Mouse (Mus musculus): ENCODE measurements around the gene Ccdc12. TPM values are rescaled to one million over a fixed set of nuclear protein-coding genes. Genes with fewer than 3 reads are reported as not detected.

Gene Ccdc12
- polyA plus RNA-seq, 1 experiment from 2014 or later = 152 TPM

DNA sequence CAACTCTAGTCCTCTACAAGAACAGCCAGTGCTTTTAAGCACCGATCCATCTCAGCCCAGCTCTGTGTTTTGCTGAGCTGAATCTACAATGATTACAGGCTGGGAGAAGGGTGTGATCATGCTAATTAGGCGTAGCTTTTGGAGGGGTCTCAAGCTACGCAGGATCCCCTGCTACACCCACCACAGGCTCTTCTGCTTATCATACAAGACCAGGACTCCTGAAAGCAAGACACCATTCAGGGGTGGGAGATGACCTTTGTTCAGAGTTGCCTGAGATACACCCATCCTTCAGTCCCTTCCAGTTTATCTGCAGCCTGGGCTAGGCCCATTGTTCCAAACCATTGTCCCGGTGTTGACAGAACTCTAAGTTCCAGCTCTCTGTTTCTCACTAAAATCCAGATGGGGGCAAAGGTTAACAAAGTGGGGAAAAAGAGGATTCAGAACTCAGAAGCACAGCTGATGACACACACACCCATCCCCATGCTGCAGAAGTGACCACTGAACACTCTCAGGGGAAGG lies 96.7 kb downstream of the Ccdc12 start:
- no peak overlapping the region for H3K4me3 ChIP-seq
- no peak overlapping the region for H3K9ac ChIP-seq
- no peak for ATAC-seq
- no peaks in the 10 kb centered on the region for H3K9me3 ChIP-seq (replicated peaks)
- H3K4me2 ChIP-seq = no peak overlapping the region
- H3K27me3 ChIP-seq = peaks cover 4% of the 10 kb centered on the region; the same call in 1 of the 2 replicates
- H3K27ac ChIP-seq = no peak overlapping the region
- H3K4me1 ChIP-seq = no peaks in the 10 kb centered on the region
- H3K36me3 ChIP-seq (ENCODE audit: poor library complexity, severe bottlenecking) = no peaks in the 10 kb centered on the region
- 74% methylated on average over 4 of the region's 4 CpGs for WGBS

DNA sequence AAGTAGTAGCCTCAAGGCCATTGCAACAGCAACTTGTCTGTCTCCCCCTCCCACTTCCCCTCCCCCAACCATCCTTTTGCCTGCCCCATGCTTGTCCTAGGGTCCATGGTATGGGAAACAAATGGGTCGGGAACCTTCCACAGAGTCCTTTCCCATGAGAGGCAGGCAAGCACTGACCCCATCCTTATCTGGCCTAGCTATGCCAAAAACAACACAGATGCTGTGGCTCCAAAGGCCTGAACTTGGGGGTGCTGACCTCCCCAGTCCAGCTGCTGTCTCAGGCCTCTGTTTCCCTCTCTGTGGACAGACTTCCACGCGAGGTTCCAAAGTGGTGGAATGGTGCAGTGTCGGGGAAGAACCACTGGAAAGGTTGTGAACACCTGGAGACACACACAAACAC lies 97.5 kb downstream of the Ccdc12 start:
- H3K4me1 ChIP-seq = no peaks in the 10 kb centered on the region
- peaks cover under 1% of the 10 kb centered on the region; the same call in 1 of the 2 replicates for H3K27me3 ChIP-seq
- no peak for ATAC-seq
- H3K9ac ChIP-seq = no peak overlapping the region
- H3K9me3 ChIP-seq (replicated peaks) = no peaks in the 10 kb centered on the region
- no peaks in the 10 kb centered on the region for H3K36me3 ChIP-seq (ENCODE audit: poor library complexity, severe bottlenecking)
- WGBS = 85% methylated on average over 4 of the region's 4 CpGs
- no peak overlapping the region for H3K4me2 ChIP-seq
- H3K27ac ChIP-seq = no peak overlapping the region
- no peak overlapping the region for H3K4me3 ChIP-seq

DNA sequence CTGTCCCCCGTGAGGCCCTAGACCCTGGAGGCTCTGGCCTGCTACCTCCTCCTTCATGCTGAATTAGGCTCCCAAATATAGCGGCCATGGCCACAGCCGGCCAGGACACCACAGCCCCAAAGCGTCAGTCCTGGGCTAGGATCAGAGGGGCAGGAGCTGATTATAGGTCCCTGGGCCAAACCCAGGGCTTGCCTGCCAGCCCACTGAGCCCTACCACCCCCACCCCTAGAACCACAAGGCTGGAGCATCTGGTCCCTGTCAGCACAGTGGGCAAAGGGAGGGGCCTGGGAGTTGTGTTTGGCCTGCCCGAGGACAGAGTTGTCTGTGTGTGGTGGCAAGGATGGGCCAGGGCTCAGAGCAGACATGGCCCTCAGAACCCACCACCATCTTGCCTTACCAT lies 101.5 kb downstream of the Ccdc12 start:
- no peaks in the 10 kb centered on the region for H3K9me3 ChIP-seq (replicated peaks)
- H3K4me3 ChIP-seq = no peak overlapping the region
- WGBS = 88% methylated on average over 5 of the region's 5 CpGs
- no peak overlapping the region for H3K27ac ChIP-seq
- H3K36me3 ChIP-seq (ENCODE audit: poor library complexity, severe bottlenecking) = no peaks in the 10 kb centered on the region
- no peak overlapping the region for H3K4me2 ChIP-seq
- H3K9ac ChIP-seq = no peak overlapping the region
- no peak for ATAC-seq
- no peaks in the 10 kb centered on the region for H3K27me3 ChIP-seq
- H3K4me1 ChIP-seq = no peaks in the 10 kb centered on the region

DNA sequence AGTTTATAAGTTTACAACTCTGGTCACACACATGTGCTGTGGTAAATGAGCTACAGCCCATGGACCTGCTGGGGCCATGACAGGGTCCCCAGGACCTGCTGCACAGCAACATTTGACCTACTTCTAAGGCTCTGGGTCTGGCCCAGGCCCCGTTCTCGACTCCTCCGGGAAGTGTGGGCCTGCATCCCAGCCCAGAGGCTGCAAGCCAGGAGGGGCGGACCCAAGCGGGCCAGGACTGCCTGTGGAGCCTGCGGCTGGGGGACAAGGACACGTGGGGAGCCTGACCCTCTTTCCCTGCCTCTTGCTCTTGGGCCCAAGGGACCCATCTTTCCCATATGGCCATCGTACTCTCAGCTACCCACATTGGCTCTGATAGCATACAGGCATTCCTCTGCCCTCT lies 102.3 kb downstream of the Ccdc12 start:
- no peaks in the 10 kb centered on the region for H3K36me3 ChIP-seq (ENCODE audit: poor library complexity, severe bottlenecking)
- no peaks in the 10 kb centered on the region for H3K9me3 ChIP-seq (replicated peaks)
- no peak overlapping the region for H3K4me3 ChIP-seq
- H3K4me2 ChIP-seq = no peak overlapping the region
- no peak overlapping the region for H3K9ac ChIP-seq
- no peaks in the 10 kb centered on the region for H3K4me1 ChIP-seq
- no peak overlapping the region for H3K27ac ChIP-seq
- 75% methylated on average over 8 of the region's 8 CpGs for WGBS
- ATAC-seq = no peak
- H3K27me3 ChIP-seq = no peaks in the 10 kb centered on the region

DNA sequence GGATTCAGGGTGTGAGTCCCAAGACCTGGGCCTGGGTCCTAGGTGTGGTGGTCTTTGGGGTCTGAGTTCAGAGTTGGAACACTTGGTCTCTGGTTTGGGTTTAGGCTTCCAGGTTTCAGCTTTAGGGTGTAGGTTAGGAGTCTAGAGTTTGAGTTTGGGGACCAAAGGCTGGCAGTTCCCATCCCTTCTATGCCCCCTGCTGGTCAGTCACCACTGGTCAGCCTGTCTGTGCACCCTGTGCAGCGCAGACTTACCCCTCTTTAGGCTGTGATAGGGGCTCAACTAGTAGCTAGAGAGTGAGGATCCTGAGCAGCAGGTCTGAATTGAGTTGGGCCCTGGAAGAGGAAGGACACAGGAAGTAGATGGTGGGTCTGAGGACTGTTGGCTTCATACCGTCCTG lies 103.0 kb downstream of the Ccdc12 start:
- ATAC-seq = no peak
- no peaks in the 10 kb centered on the region for H3K4me1 ChIP-seq
- H3K4me3 ChIP-seq = no peak overlapping the region
- H3K9ac ChIP-seq = no peak overlapping the region
- H3K27ac ChIP-seq = no peak overlapping the region
- no peaks in the 10 kb centered on the region for H3K36me3 ChIP-seq (ENCODE audit: poor library complexity, severe bottlenecking)
- no peaks in the 10 kb centered on the region for H3K27me3 ChIP-seq
- H3K4me2 ChIP-seq = no peak overlapping the region
- no peaks in the 10 kb centered on the region for H3K9me3 ChIP-seq (replicated peaks)
- 66% methylated on average over 2 of the region's 2 CpGs for WGBS

DNA sequence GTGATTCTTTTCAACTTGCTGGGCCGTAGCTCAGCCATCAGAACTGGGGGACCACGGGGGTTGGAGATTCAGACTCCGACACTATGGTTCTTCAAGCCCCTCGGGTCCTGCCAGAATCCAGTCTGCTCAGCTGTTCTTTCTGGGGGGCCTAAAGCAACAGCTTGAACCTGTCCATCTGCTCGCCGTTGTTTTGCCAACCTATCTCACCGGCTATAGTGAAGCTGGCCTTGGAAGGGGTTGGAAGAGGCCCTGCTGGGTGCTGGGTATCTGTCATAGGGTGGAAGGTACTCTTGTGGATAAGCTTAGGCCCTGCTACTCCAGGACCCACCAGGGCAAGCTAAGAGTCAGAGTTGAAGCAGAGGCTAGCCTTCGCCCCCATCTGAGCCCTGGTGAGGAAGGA lies 104.6 kb downstream of the Ccdc12 start:
- WGBS = 83% methylated on average over 8 of the region's 8 CpGs
- Histone ChIP-seq H3K27me3 (no peaks in the 10 kb centered on the region), H3K27ac (no peak overlapping the region), H3K4me1 (no peaks in the 10 kb centered on the region), H3K9me3 (replicated peaks) (no peaks in the 10 kb centered on the region), H3K36me3 (ENCODE audit: poor library complexity, severe bottlenecking) (no peaks in the 10 kb centered on the region), H3K4me2 (no peak overlapping the region), H3K4me3 (no peak overlapping the region), H3K9ac (no peak overlapping the region)
- ATAC-seq = no peak

Small RNA genes lying within 50 kb of the gene (microRNA-seq; reads per million reads assigned to microRNA genes)
- not detected for gene Mir8107

Other genes with a start within 250 kb of the Ccdc12 start
- 18.7 and 20.1 TPM in 2 replicates for gene Ptpn23, start 248.3 kb upstream of the Ccdc12 start, polyA plus RNA-seq (2015; fragmentation: Nextera tagmentation; extraction: Ambion mirVana)
- gene Ngp, start 236.8 kb upstream of the Ccdc12 start, polyA plus RNA-seq (2015; fragmentation: Nextera tagmentation; extraction: Ambion mirVana) = 0.22 and 0.96 TPM in 2 replicates
- 8.2 and 9.6 TPM in 2 replicates for gene Klhl18, start 179.8 kb upstream of the Ccdc12 start, polyA plus RNA-seq (2015; fragmentation: Nextera tagmentation; extraction: Ambion mirVana)
- gene Kif9, start 179.5 kb upstream of the Ccdc12 start, polyA plus RNA-seq (2015; fragmentation: Nextera tagmentation; extraction: Ambion mirVana) = 1.7 and 3.0 TPM in 2 replicates
- 39.7 and 41.8 TPM in 2 replicates for gene Setd2, start 123.9 kb upstream of the Ccdc12 start, polyA plus RNA-seq (2015; fragmentation: Nextera tagmentation; extraction: Ambion mirVana)
- 30.0 and 31.5 TPM in 2 replicates for gene Nradd, start 32.1 kb upstream of the Ccdc12 start, polyA plus RNA-seq (2015; fragmentation: Nextera tagmentation; extraction: Ambion mirVana)
- gene Nbeal2, start 2.3 kb upstream of the Ccdc12 start, polyA plus RNA-seq (2015; fragmentation: Nextera tagmentation; extraction: Ambion mirVana) = 2.1 and 2.2 TPM in 2 replicates
- 0.40 and 1.8 TPM in 2 replicates for gene Myl3, start 85.4 kb downstream of the Ccdc12 start, polyA plus RNA-seq (2015; fragmentation: Nextera tagmentation; extraction: Ambion mirVana)
- gene Pth1r, start 90.6 kb downstream of the Ccdc12 start, polyA plus RNA-seq (2015; fragmentation: Nextera tagmentation; extraction: Ambion mirVana) = 5.5 and 5.9 TPM in 2 replicates
- gene Prss42, start 141.7 kb downstream of the Ccdc12 start, polyA plus RNA-seq (2015; fragmentation: Nextera tagmentation; extraction: Ambion mirVana) = not detected in 2 replicates
- gene Prss44, start 157.5 kb downstream of the Ccdc12 start, polyA plus RNA-seq (2015; fragmentation: Nextera tagmentation; extraction: Ambion mirVana) = not detected in 2 replicates
- not detected in 2 replicates for gene Prss43, start 170.2 kb downstream of the Ccdc12 start, polyA plus RNA-seq (2015; fragmentation: Nextera tagmentation; extraction: Ambion mirVana)
- not detected in 2 replicates for gene Prss45, start 178.1 kb downstream of the Ccdc12 start, polyA plus RNA-seq (2015; fragmentation: Nextera tagmentation; extraction: Ambion mirVana)
- not detected in 2 replicates for gene Prss46, start 188.0 kb downstream of the Ccdc12 start, polyA plus RNA-seq (2015; fragmentation: Nextera tagmentation; extraction: Ambion mirVana)
- gene Prss50, start 201.5 kb downstream of the Ccdc12 start, polyA plus RNA-seq (2015; fragmentation: Nextera tagmentation; extraction: Ambion mirVana) = 0.11 and 0.15 TPM in 2 replicates
- 0.62 and 0.90 TPM in 2 replicates for gene Als2cl, start 223.4 kb downstream of the Ccdc12 start, polyA plus RNA-seq (2015; fragmentation: Nextera tagmentation; extraction: Ambion mirVana)
- 0.16 and 0.22 TPM in 2 replicates for gene Tmie, start 223.6 kb downstream of the Ccdc12 start, polyA plus RNA-seq (2015; fragmentation: Nextera tagmentation; extraction: Ambion mirVana)

Data from forebrain, embryonic 13.5 days (tissue).